Comparison of ENCODE assay signal across 1 mouse cellular context in genomic region chr6:117914541-117914940, GRCm38 (mm10).
TF ChIP-seq lines count a peak whose summit lies in the region.

No protein-coding gene starts in this region.

TF ChIP-seq in CH12.LX, 34 proteins besides CTCF, POLR2A, EP300 and RAD21 (continued from another document):
- TF ChIP-seq NELFE (IDR thresholded peaks at IDR 0.05; ENCODE audit: low read depth, low read length) = no peak
- TF ChIP-seq HCFC1 (IDR thresholded peaks at IDR 0.05; ENCODE audit: low read depth, low read length) = no peak
- no peak for TF ChIP-seq ELF1 (IDR thresholded peaks at IDR 0.05; ENCODE audit: low read depth, low read length)
- TF ChIP-seq ZNF384 (IDR thresholded peaks at IDR 0.05; ENCODE audit: low read depth, low read length) = no peak
- no peak for TF ChIP-seq JUN (IDR thresholded peaks at IDR 0.05; ENCODE audit: insufficient read depth, low read depth, low read length)
TF ChIP-seq in CH12.LX: peak in this region for 0.
